ENCODE assay signal across 22 mouse cellular contexts in the genomic region with DNA sequence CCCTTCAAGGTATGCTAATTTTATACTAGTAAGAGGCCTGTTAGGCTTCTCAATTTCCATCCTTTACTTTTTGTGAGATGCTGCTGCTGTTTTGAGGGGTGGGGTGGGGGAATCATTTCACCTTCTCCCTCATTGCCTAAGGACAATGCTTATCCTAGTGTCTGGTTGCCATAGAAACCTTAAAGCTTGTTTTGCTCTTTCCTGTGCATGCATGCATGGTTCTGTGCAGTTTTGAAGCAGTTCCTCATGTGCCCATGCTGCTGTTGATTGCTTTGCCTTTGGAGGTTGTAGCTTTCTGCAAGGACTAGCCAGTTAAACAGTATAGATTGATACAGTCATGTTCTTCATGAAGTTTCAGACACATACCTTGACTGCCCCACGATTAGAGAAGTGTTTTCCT. TPM values are rescaled to one million over a fixed set of nuclear protein-coding genes. Genes with fewer than 3 reads are reported as not detected.
A peak's percentile ranks its signal among the peaks of the same experiment; 100 is the strongest.
DNase-seq lines count a peak whose midpoint lies in the region; ATAC-seq lines count a peak whose summit lies in the region.
"Had no signal": no experiment of that assay in that cellular context is flagged by ENCODE, and none has a peak within 500 bp of the region (broad histone marks: within the 10 kb centered on the region; RNA-seq: fewer than 3 reads in every experiment).

No protein-coding gene starts in this region.

- H3K27ac ChIP-seq in neural tube, embryonic 11.5 days (ENCODE audit: low read depth, low read length): no peak overlapping the region
- H3K27ac ChIP-seq in forebrain, embryonic 14.5 days (ENCODE audit: low read depth, low read length): no peak overlapping the region; the same call in 1 of the 2 replicates
- H3K27ac ChIP-seq: kidney, postnatal 0 days; macrophage had no signal

- H3K4me3 ChIP-seq in neural tube, embryonic 11.5 days (ENCODE audit: low read depth, low read length): no peak overlapping the region
- no peak overlapping the region for H3K4me3 ChIP-seq in forebrain, embryonic 14.5 days (ENCODE audit: low read depth, low read length)

- no peaks in the 10 kb centered on the region for H3K36me3 ChIP-seq in neural tube, embryonic 11.5 days (ENCODE audit: control insufficient read depth, insufficient read depth, low read length)
- no peaks in the 10 kb centered on the region for H3K36me3 ChIP-seq in forebrain, embryonic 14.5 days (ENCODE audit: control insufficient read depth, insufficient read depth, low read length)

- WGBS in neural tube, embryonic 11.5 days: 77% methylated on average over 1 of the region's 1 CpGs
- WGBS in forebrain, embryonic 14.5 days: 71% methylated on average over 1 of the region's 1 CpGs

- intact Hi-C loops in heart, postnatal 10 days (cut with DNase I): no loop called here

- H3K27me3 ChIP-seq in neural tube, embryonic 11.5 days (ENCODE audit: control insufficient read depth, insufficient read depth, low read length): no peaks in the 10 kb centered on the region
- no peaks in the 10 kb centered on the region for H3K27me3 ChIP-seq in forebrain, embryonic 14.5 days (replicated peaks; ENCODE audit: control insufficient read depth, insufficient read depth, low read length)
- H3K27me3 ChIP-seq: CH12.LX, Patski had no signal

- no peak overlapping the region for H3K9ac ChIP-seq in neural tube, embryonic 11.5 days (ENCODE audit: low read length)
- no peak overlapping the region for H3K9ac ChIP-seq in forebrain, embryonic 14.5 days (ENCODE audit: low read length)

- no peak overlapping the region for H3K4me2 ChIP-seq in neural tube, embryonic 11.5 days (ENCODE audit: low read depth)
- H3K4me2 ChIP-seq in forebrain, embryonic 14.5 days (ENCODE audit: low read length): no peak overlapping the region

- ATAC-seq in neural tube, embryonic 11.5 days (ENCODE audit: insufficient read depth, low FRiP score, low TSS enrichment): 0 out of 2 replicates have a peak, but pooled peaks have one; percentile 24
- ATAC-seq in forebrain, embryonic 14.5 days: no peak
- ATAC-seq: lung, postnatal 0 days; Patski had no signal

- H3K4me1 ChIP-seq in neural tube, embryonic 11.5 days (ENCODE audit: control insufficient read depth, insufficient read depth, low read length): peaks cover 15% of the 10 kb centered on the region
- H3K4me1 ChIP-seq in forebrain, embryonic 14.5 days (ENCODE audit: control insufficient read depth, insufficient read depth, low read length): peaks cover 33% of the 10 kb centered on the region

- H3K9me3 ChIP-seq in neural tube, embryonic 11.5 days (ENCODE audit: control insufficient read depth, low read length): no peaks in the 10 kb centered on the region
- no peaks in the 10 kb centered on the region for H3K9me3 ChIP-seq in forebrain, embryonic 14.5 days (replicated peaks; ENCODE audit: control insufficient read depth, low read length)
- H3K9me3 ChIP-seq: G1E had no signal

- peak; percentile 68 for DNase-seq in heart, adult 11 months
- no peak for DNase-seq in heart, postnatal 10 days
- DNase-seq in neural tube, embryonic 11.5 days (ENCODE audit: low spot score): peak; percentile 8
- DNase-seq in neural tube, embryonic 10.5 days (ENCODE audit: extremely low spot score, low spot score): no peak
- DNase-seq in forebrain, embryonic 14.5 days (ENCODE audit: low spot score): peak; percentile 54
- DNase-seq in retina, postnatal 1 day: peak; percentile 34
- no peak for DNase-seq in layer of hippocampus, adult 9-11 months
- DNase-seq: B cell, adult 2 months; cerebellum, adult 8-10 months; cerebellum, postnatal 36 days; gastrocnemius, postnatal 36 days; heart, postnatal 36 days; kidney, adult 2 months; thymus, adult 18-20 months; thymus, postnatal 4 days had no signal

RNA-seq across cellular contexts. Expression of a gene that starts 5.2 kb away (rescaled TPM):
- 10 to 100 TPM; 10.7 to 11.6 TPM for total RNA-seq in heart, postnatal 10 days (2021)
- 7.9 and 10.3 TPM in 2 replicates for polyA plus RNA-seq in neural tube, embryonic 11.5 days (2014; fragmentation: Nextera tagmentation; extraction: Ambion mirVana)
- polyA plus RNA-seq in forebrain, embryonic 14.5 days (2014; fragmentation: Nextera tagmentation; extraction: Ambion mirVana): 4.0 and 4.2 TPM in 2 replicates

RNA-seq across cellular contexts. Expression of a gene that starts 30.2 kb away (rescaled TPM):
- total RNA-seq in heart, postnatal 10 days (2021): 10 to 100 TPM; 29.7 to 41.2 TPM
- 11.5 TPM in 2 replicates for polyA plus RNA-seq in neural tube, embryonic 11.5 days (2014; fragmentation: Nextera tagmentation; extraction: Ambion mirVana)
- polyA plus RNA-seq in forebrain, embryonic 14.5 days (2014; fragmentation: Nextera tagmentation; extraction: Ambion mirVana): 6.3 and 7.7 TPM in 2 replicates
- total RNA-seq: CH12.LX; monocyte, adult 5-6 weeks had no signal
- polyA plus RNA-seq: G1E, macrophage had no signal

Comparison
In these comparisons a context has a peak if more than half of its experiments do, and no peak if none do; other contexts are left out.
1. DNase-seq: peak in heart, adult 11 months (single experiment), neural tube, embryonic 11.5 days (single experiment), forebrain, embryonic 14.5 days (single experiment) and retina, postnatal 1 day (single experiment); none in heart, postnatal 10 days (0 of 2), neural tube, embryonic 10.5 days (single experiment) and layer of hippocampus, adult 9-11 months (single experiment).